Mouse (Mus musculus) lung, postnatal 0 days (tissue): ENCODE results near the gene Syn3.

Experiments
- CTCF ChIP-seq: IDR thresholded peaks from 2 replicates; pipeline ENCODE4 v1.5.1; 2016; ENCODE audit warnings: antibody characterized with exemption, mild to moderate bottlenecking
- EP300 ChIP-seq: IDR thresholded peaks from 2 replicates; pipeline ENCODE4 v1.6.1; 2016; ENCODE audit warnings: antibody characterized with exemption, mild to moderate bottlenecking, control low read depth

DNA sequence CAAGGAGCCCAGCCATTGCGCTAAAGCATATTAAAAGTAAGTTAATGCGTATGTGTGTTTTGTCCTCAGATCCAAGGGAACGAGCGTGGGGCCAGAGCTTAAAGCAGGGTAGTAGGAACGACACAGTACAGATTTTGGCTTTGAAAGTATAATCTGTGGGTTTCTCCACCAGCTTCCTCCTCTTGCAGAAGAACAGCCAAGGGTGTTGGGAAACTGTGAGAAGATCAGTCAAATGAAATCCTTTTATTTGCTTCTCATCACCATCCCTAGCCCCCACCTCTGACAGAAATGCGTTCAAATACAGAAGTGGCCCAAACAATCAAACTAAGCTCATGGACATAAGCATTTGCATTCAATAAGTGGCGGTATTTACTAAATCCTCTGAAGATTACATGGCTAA, 22.0 kb downstream of the Syn3 start:
- TF ChIP-seq CTCF, result no peak
- no peak for TF ChIP-seq EP300
